Mouse (Mus musculus) fat pad, adult 2 months (tissue): ENCODE results near the gene Nfatc3.
A peak's percentile ranks its signal among the peaks of the same experiment; 100 is the strongest.

Source experiments
- DNase-seq: peaks from one replicate; pipeline ENCODE4 v3.0.0-alpha.2; 2011; ENCODE audit warnings: low read depth, low spot score; ENCODE audit errors: extremely low read depth

Nfatc3 gene

DNA sequence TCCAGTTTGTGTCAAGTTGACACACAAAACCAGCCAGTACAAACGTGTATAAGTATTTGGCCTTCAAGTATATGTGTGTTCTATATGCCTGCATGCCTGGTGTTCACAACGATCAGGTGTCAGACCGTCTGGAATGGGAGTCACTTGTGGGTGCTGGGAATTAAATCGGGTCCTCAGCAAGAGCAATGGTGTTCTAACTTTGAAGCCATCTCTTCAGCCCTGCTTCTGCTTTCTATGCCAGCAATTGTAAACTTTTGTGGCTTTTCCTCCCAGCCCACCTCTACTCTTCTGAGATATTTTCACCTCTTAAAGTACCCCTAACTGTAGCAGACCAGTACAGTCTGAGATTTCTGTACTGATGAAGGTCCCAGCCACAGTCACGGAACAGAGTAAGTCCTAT is 81.6 kb downstream of the Nfatc3 start:
- DNase-seq = no peak

DNA sequence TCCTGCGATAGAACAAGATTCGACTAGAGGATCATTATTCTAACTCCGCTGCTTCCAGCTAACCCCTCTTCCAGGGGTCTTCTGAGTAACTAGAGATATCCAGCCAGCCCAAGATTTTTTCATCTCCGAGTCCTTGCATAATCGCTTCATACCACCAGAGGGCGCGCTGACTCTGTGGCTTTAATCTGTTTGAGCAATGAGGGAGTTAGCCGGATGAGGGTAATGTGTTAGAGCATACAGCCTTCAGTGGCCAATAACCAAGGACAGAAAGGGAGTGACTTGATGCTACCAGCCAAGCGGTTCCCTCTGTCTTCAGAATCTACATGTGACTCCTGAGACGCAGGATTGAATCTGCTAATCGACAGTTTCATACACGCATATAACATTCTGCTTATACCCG is 82.1 kb downstream of the Nfatc3 start:
- no peak for DNase-seq

DNA sequence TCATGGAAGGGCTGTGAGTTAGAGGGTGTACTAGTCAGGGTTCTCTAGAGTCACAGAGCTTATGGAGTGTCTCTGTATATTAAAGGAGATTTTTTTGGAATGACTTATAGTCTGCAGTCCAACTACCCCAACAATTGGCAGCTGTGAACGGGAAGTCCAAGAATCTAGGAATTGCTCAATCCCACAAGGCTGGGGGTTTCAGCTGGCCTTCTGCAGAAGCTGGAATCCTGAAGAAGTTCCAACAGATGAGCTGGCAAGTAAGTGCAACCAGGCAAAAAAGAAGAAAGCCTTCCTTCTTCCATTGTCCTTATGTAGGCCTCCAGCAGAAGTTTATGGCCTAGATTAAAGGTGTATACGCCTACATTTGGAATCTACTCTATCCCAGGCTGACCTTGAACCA is 86.7 kb downstream of the Nfatc3 start:
- no peak for DNase-seq

DNA sequence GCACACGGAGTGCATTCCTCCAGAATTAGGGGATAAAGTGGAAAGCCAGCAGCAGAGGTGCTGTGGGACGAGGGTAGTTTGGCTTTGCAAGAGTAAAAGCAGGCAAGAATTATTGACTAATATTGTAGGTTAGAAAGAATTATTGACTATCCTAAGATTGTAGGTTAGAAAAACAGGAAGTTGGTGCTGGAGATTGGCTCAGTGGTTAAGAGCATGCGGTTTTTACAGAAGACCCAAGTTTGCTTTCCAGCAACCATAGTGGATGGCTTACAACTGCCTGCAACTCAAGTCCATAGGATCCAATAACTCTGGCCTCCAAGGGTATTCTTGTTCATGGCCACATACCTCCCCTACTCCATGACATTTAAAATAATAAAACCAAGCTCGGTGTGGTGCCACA is 87.4 kb downstream of the Nfatc3 start:
- no peak for DNase-seq

DNA sequence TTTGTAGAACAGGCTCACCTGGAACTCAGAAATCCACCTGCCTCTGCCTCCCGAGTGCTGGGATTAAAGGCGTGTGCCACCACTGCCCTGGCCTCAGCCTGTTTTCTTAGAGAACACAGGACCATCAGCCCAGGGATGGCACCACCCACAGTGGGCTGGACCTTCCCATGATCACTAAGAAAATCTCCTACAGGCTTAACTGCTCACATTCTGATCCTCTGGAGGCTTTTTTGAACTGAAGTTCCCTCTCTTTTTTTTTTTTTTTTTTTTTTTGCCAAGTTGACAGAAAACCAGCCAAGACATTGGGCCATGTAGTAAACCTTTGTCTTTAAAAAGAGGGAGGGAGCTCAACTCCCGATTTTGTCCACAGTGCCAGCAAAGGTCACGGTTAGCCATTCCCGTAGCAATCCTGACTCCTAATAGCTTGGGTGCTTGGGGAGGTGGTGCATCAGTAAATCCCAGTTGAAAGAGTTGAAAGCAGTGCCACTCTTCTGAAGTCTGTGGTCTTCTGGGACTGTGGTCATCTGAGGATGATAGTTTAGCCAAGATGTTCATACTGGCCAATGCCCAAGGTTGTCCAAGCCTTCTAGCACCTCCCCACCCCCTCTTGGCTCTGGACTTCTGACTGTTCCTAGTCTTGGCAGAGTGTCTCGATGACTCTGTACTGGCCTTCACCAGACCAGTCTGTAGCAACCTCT is 89.4 kb downstream of the Nfatc3 start:
- no peak for DNase-seq

DNA sequence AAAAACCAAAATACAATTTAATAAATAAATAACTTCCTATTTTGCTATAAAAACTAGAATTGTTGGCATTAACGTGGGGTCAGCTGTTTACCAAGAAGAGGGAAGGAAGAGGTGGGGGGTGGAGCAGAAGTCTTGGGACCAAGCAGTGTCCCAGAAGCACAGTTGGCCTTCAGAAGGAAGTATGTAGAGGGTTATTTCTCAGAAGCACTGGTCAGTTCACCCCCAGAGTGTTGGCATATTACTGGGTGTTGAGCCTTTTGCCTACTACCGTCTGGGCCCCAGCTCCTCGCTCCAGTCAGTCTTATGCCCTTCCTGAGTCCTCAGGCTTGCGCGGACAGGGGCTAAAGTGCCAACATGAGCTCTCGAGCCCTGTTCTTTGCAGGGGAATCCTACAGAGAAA is 90.4 kb downstream of the Nfatc3 start:
- DNase-seq = no peak

DNA sequence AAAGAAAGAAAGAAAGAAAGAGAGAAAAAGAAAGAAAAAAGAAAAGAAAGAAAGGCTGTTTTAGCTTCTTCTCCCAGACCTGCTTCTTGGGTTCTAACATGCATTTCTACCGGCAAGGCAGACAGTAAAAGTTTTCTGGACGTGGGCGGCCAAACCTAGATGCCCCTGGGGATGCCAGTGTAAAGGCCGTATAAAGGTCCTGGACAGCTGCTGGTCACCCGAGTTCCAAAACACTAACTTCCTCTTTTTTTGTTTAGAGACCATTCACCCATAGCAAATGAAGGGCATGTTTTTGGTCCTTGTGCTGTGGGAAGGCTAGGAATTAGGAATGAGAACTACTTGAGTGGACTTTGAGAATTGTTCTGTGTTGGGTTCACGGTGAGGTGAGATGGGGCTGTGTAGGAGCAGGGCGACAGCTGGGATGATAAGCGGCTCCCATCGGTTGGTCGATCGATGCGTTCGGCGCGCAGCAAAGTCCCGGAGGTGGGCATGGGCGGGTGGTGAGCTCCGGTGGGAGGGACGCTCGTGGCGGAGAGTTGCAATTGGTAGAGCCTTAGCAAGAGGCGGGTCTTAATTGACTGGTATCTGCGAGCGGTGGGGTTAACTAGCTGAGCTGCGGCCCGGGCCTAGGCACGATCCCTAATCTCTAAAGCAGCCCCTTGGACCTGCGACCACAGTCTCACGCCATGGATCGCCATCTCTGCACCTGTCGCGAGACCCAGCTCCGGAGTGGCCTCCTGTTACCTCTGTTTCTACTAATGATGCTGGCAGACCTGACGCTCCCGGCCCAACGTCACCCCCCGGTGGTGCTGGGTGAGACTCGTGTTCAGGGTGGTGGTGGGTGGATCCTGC is 91.4 kb downstream of the Nfatc3 start, which contains the start of gene Pla2g15:
Pla2g15 (plus strand) TSS at position 599 of the 852 bp plus-strand sequence.
- no peak for DNase-seq

GRCm38 (mm10) chr8:106150653-106151000 is 92.0 kb downstream of the Nfatc3 start:
- no peak for DNase-seq

DNA sequence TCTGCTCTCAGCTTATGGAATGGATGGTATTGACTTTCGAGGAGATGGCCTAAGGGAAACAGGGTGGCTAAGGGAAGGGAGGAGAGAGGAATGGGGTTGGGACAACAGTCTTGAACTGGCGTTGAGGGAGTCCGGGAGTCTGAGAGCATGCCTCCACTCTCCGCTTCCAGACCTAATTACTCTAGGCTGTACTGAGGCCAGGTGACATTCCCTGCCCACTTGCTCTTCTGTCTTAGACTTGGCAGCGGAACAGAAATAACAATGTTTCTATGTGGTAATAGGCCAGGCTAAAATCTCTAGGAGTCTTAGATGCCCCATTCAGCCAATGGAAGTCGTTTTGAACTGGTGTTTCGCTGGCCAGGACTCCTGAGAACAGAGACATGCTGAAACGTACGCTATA is 92.4 kb downstream of the Nfatc3 start:
- peak; percentile 90 for DNase-seq

GRCm38 (mm10) chr8:106152876-106153275 is 94.2 kb downstream of the Nfatc3 start:
- DNase-seq = no peak

DNA sequence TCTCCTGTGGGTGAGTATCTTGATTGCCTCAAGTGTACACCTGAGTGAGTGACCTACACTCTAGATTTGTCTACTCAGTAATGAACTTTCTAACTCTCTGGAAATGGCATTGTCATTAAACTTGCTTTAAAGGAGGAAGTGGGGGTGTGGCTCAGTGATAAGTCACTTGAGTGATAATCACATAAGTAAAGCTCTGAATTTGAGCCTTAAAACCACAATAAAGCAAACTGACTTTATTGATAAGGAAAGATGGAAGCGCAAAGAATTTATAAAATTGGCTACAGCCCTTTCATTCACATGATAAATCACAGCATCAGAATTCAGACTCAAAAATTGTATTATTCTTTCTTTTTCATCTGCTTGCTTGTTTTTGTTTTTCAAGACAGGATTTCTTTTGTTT is 98.8 kb downstream of the Nfatc3 start:
- DNase-seq = no peak

GRCm38 (mm10) chr8:106158381-106158780 is 99.7 kb downstream of the Nfatc3 start:
- DNase-seq = no peak

DNA sequence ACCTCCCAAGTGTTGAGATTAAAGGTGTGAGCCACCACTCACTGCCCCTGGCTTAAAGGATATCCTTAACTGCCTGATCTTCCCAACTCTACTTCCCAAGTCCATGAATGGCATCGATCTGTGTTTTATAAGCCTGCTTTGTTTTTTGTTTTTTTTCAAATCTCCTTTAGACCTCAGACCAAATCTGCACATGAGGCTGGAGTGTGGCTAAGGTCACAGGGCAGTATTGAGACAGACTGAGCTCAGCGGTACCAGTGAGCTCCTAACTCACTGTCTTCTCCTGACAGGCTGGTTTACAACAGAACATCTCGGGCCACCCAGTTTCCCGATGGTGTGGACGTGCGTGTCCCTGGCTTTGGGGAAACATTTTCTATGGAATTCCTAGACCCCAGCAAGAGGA is 101.2 kb downstream of the Nfatc3 start:
- DNase-seq = no peak

DNA sequence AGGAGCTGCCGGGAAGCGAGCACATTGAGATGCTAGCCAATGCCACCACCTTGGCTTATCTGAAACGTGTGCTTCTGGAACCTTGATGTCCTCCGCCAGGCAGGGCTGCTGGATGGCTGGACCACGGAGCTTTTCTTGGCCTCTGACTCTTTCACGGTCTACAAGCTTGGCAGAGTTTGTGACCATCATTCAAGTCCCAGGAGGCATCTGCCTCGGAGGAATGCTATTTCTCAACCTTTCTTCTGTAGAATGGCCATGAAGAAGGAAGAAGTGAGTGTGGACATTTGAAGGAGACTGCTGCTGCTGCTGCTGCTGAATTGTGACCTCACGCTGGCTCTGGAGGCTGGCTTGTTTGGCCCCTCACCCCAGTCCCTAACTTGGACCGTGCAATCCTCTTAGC is 104.6 kb downstream of the Nfatc3 start:
- DNase-seq = no peak

- DNase-seq = no peak
Measured at GRCm38 (mm10) chr8:106165460-106165859, 106.8 kb downstream of the Nfatc3 start.

- no peak for DNase-seq
Measured at GRCm38 (mm10) chr8:106168356-106169016, 109.8 kb downstream of the Nfatc3 start, which contains the start of gene Slc7a6. Gene Slc7a6 (plus strand): TSS chr8:106168857.

- DNase-seq = no peak
Measured at GRCm38 (mm10) chr8:106169017-106169933, 110.6 kb downstream of the Nfatc3 start.

GRCm38 (mm10) chr8:106169934-106170480 is 111.4 kb downstream of the Nfatc3 start:
- DNase-seq = no peak

DNA sequence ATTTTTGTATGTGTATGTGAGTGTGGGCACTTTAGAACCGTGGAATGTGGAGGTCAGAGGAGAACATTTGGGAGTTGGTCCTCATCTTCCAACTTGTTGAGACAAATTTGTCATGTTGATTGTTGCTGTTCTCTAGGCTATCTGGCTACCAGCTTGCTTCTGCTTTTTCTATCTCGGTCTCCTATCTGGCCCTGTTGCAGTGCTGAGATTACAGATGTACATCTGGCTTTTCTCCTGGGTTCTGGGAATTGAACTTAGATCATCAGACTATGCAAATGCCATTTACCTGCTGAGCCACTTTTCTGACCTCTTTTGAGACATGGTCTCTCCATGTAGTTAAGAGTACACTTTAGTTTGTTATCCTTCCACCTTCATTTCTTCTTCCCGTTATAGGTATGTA is 114.9 kb downstream of the Nfatc3 start:
- DNase-seq = no peak

GRCm38 (mm10) chr8:106176891-106177290 is 118.3 kb downstream of the Nfatc3 start:
- no peak for DNase-seq
